Mouse (Mus musculus) liver, adult 2 months (tissue): ENCODE measurements around the gene Gm45233. TPM values are rescaled to one million over a fixed set of nuclear protein-coding genes. Genes with fewer than 3 reads are reported as not detected.
A peak's percentile ranks its signal among the peaks of the same experiment; 100 is the strongest.

Experiments used
- DNase-seq: peaks from one replicate; pipeline ENCODE4 v3.0.0-alpha.2; 2011; ENCODE audit warnings: low read depth, low spot score; ENCODE audit errors: extremely low read depth
- H3K27ac ChIP-seq: fragments of 200-500 bp; replicated peaks from 2 replicates; pipeline ENCODE4 v1.5.1; 2012; ENCODE audit warnings: low read depth, mild to moderate bottlenecking, control low read depth, inconsistent platforms, low read length; ENCODE audit not compliant: insufficient read depth
- H3K27me3 ChIP-seq: fragments of 200-500 bp; 2 replicates; pipeline ENCODE4 v1.6.1; 2012; ENCODE audit warnings: mild to moderate bottlenecking, moderate library complexity, low read length, inconsistent platforms; ENCODE audit not compliant: control insufficient read depth, insufficient read depth
- H3K36me3 ChIP-seq: fragments of 200-500 bp; 2 replicates; pipeline ENCODE4 v1.6.1; 2012; ENCODE audit warnings: low read length, inconsistent platforms; ENCODE audit not compliant: control insufficient read depth, insufficient read depth
- H3K4me1 ChIP-seq: fragments of 200-500 bp; 2 replicates; pipeline ENCODE4 v1.6.1; 2011; ENCODE audit warnings: low read length; ENCODE audit not compliant: control insufficient read depth, insufficient read depth
- H3K4me3 ChIP-seq: fragments of 200-500 bp; 2 replicates; pipeline ENCODE4 v1.5.1; 2011; ENCODE audit warnings: low read depth, mild to moderate bottlenecking, control low read depth, low read length, moderate library complexity; ENCODE audit not compliant: insufficient read depth
- H3K79me2 ChIP-seq: fragments of 200-500 bp; 2 replicates; pipeline ENCODE4 v1.6.1; 2012; ENCODE audit warnings: inconsistent platforms, mild to moderate bottlenecking, low read length, moderate library complexity; ENCODE audit not compliant: control insufficient read depth, insufficient read depth
- H3K9ac ChIP-seq: fragments of 200-500 bp; 2 replicates; pipeline ENCODE4 v1.6.1; 2012; ENCODE audit warnings: low read depth, mild to moderate bottlenecking, control low read depth, inconsistent platforms, low read length
- CTCF ChIP-seq: fragments of 200-500 bp; IDR thresholded peaks from 2 replicates; pipeline ENCODE4 v1.5.1; 2011; ENCODE audit warnings: low read depth, low read length, control low read depth
- POLR2A ChIP-seq: fragments of 200-500 bp; IDR thresholded peaks from 2 replicates; pipeline ENCODE4 v1.6.1; 2011; ENCODE audit warnings: low read length, control low read depth; ENCODE audit not compliant: insufficient read depth; ENCODE audit errors: extremely low read depth
- WGBS: fragments of 180-500 bp; shearing (Covaris S2); methylation state at CpG from one replicate; pipeline ENCODE4 v1.1.7; 2018; 5-methylcytosine and 5-hydroxymethylcytosine counted together
- polyA plus RNA-seq: library from polyadenylated mRNA; depleted of rRNA; stranded (reverse); fragments of >200 nt; gene quantifications from 2 replicates; pipeline ENCODE4 v1.2.3, GENCODE M21; 2012
- total RNA-seq: library from RNA; depleted of rRNA; stranded (reverse); fragments of >200 nt; gene quantifications from 2 replicates; pipeline ENCODE4 v1.2.3, GENCODE M21; 2014

Gene Gm45233
- total and polyA plus RNA-seq, 2 experiments: 0.28 TPM; not detected in 1

DNA sequence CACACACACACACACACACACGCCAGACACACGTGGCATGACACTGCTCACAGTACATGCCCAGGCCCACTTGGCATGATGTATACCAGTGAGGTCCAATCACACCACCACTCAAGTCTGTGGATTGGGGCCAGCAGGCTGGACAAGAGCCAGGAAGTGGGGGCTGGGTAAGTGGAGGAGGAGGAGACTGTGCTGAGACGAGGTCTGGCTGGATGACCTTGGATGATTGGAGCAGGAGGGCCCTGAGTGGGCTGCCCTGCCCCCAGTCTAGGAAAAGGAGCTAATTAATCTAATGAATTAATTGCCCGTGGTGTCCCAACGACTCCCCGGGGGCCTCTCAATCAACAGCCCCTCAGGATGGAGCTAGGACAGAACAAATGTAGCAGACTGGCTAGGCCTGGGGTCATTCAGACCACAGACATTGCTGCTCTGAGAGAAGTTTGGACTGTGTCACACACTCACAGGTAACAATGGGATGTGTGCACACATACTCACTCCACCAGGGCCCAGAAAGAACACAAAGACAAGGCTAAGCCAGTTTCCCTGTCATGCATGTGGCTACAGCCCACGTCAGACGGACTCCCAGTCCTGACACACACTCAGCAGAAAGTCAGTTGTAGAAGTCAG, 38.3 kb downstream of the Gm45233 start:
- H3K27ac ChIP-seq: no peak overlapping the region
- no peaks in the 10 kb centered on the region for H3K79me2 ChIP-seq
- H3K36me3 ChIP-seq: no peaks in the 10 kb centered on the region
- no peaks in the 10 kb centered on the region for H3K27me3 ChIP-seq
- no peak overlapping the region for H3K9ac ChIP-seq
- TF ChIP-seq CTCF (no peak), POLR2A (no peak)
- H3K4me3 ChIP-seq: no peak overlapping the region
- no peak for DNase-seq
- H3K4me1 ChIP-seq: no peaks in the 10 kb centered on the region
- 72% methylated on average over 8 of the region's 8 CpGs for WGBS

DNA sequence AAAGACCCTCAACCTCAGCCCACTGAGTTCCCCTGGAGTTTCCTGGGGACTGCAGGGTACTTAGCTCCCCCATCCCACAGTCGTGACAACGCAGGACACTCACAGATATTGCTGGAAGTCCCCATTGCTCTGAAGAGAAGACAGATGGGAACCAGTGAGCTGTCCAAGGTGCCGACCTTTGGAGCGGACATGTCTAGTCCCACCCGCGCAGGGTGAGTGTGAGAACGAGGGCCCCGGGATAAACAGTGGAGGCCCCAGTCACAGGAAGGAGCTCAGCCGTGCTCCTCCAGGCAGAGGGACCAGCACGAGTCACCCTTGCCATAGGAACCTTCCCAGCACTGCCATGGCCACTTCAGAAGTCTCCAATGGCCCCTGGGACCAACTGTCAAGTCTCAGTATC, 39.3 kb downstream of the Gm45233 start:
- no peak for DNase-seq
- no peaks in the 10 kb centered on the region for H3K4me1 ChIP-seq
- TF ChIP-seq POLR2A (no peak), CTCF (no peak)
- no peak overlapping the region for H3K27ac ChIP-seq
- no peaks in the 10 kb centered on the region for H3K79me2 ChIP-seq
- no peak overlapping the region for H3K9ac ChIP-seq
- 5% methylated on average over 10 of the region's 10 CpGs for WGBS
- H3K4me3 ChIP-seq: no peak overlapping the region
- no peaks in the 10 kb centered on the region for H3K27me3 ChIP-seq
- no peaks in the 10 kb centered on the region for H3K36me3 ChIP-seq

DNA sequence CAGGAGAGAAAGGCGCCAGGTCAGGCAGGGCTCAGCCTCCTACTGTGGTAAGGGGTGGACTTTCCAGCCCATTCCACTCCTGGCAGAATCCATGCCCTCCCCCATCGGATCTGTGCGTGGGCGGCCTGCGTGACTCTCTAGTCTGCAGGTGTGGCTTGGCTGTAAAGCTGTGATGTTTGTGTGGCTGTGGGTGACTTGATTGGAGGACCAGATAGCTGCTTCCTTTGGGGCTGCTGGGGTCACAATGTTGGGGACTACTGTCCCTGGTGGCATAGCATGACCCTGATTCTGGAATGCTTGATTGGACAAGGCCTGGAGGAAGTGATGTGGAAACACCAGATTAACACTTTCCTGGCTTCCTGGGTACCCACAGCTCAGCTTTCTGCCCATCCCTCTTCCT, 44.7 kb downstream of the Gm45233 start:
- Histone ChIP-seq H3K36me3 (no peaks in the 10 kb centered on the region), H3K79me2 (no peaks in the 10 kb centered on the region), H3K27ac (no peak overlapping the region), H3K9ac (no peak overlapping the region), H3K27me3 (peaks cover 9% of the 10 kb centered on the region; the same call in 1 of the 2 replicates), H3K4me3 (no peak overlapping the region), H3K4me1 (no peaks in the 10 kb centered on the region)
- DNase-seq: no peak
- TF ChIP-seq CTCF (no peak), POLR2A (no peak)
- WGBS: 30% methylated on average over 5 of the region's 5 CpGs

DNA sequence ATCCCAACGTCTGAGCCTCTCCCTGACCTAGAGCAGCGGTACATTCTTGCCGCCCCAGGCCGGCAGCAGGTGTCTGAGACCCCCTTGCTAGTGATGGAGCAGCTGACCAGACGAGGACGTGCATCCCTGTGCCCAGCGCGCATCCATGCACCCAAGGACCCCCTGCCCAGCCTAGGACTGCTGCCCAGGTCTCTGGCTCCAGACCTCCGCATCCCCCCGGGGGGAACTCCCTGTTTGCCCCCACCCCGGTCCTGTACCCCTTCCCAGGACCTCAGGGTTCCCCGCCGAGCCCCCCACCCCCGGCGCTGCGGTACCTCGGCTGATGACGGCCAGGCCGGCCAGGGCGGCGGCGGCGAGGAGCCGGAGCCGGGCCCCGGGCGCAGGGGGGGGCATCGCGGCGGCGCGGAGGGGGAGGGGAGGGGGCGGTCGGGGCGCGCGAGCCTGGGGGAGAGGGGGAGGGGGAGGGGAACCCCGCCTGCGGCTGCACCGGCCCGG, 45.8 kb downstream of the Gm45233 start, which contains the start of gene Iglon5:
Gene Iglon5, minus strand, starts transcription at position 445 of the 495 bp plus-strand sequence.
- TF ChIP-seq POLR2A (no peak), CTCF (no peak)
- Histone ChIP-seq H3K36me3 (no peaks in the 10 kb centered on the region), H3K4me3 (peak within 1 kb of the TSS; percentile 13; the same call in 1 of the 2 replicates), H3K27me3 (peaks cover 9% of the 10 kb centered on the region; the same call in 1 of the 2 replicates), H3K79me2 (no peaks in the 10 kb centered on the region), H3K9ac (no peak within 1 kb of the TSS), H3K4me1 (no peaks in the 10 kb centered on the region), H3K27ac (no peak within 1 kb of the TSS)
- no peak for DNase-seq
- WGBS: 4% methylated on average over 16 of the region's 41 CpGs

DNA sequence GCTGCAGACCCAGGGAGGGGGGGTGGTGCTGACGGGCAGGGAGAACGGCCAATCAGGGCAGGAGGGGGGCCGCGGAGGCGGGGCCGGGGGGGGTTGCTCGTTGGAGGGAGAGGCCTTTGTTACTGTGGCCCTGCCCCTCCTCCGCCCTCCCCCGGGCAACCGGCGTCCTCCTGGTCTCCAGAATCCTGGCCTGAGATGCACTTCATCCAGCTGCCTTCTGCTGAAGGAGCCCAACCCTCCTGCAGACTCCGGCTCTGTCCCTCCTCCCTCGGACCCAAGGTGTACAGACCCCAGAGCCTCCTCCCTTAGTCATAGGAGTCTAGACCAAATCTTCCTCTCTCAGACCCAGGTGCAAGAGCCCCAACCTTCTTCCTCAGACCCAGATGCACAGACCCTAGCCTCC, 46.3 kb downstream of the Gm45233 start:
- no peak overlapping the region for H3K4me3 ChIP-seq
- 1% methylated on average over 8 of the region's 13 CpGs for WGBS

DNA sequence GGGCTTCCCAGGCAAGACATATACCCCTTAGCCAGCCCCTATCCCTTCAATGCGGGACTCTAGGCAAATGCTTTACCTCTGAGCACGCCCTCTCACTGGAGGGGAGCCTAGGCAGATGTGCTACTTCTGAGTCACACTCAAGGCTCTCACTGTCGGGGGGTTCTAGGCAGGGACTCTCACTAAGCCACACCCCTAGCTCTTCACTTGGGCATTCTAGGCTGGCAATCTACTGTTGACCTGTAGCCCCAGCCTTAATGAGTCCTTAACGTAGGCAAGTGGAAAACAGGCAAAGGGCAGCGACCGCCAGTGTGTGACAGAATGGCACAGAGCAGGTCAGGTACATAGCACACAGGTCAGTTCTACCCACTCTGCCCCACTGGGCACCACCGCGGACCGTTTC, 46.9 kb downstream of the Gm45233 start:
- WGBS: 57% methylated on average over 9 of the region's 9 CpGs
- Histone ChIP-seq H3K4me3 (no peak overlapping the region), H3K27me3 (peaks cover 9% of the 10 kb centered on the region; the same call in 1 of the 2 replicates), H3K79me2 (no peaks in the 10 kb centered on the region), H3K4me1 (no peaks in the 10 kb centered on the region), H3K9ac (no peak overlapping the region), H3K36me3 (no peaks in the 10 kb centered on the region), H3K27ac (no peak overlapping the region)
- TF ChIP-seq POLR2A (no peak), CTCF (no peak)
- no peak for DNase-seq

More for the DNA sequence above, 46.3 kb downstream of the Gm45233 start:
- no peak overlapping the region for H3K9ac ChIP-seq
- H3K27ac ChIP-seq: no peak overlapping the region
- TF ChIP-seq CTCF: no peak
- TF ChIP-seq POLR2A: no peak
- H3K4me1 ChIP-seq: no peaks in the 10 kb centered on the region
- no peak for DNase-seq
- H3K27me3 ChIP-seq: peaks cover 9% of the 10 kb centered on the region; the same call in 1 of the 2 replicates
- no peaks in the 10 kb centered on the region for H3K79me2 ChIP-seq
- no peaks in the 10 kb centered on the region for H3K36me3 ChIP-seq
